Mouse (Mus musculus) left cerebral cortex, postnatal 36 days (tissue): ENCODE measurements around the gene Trpm2. TPM values are rescaled to one million over a fixed set of nuclear protein-coding genes. Genes with fewer than 3 reads are reported as not detected.
A peak's percentile ranks its signal among the peaks of the same experiment; 100 is the strongest.
"Not testable (repeated sequence)": the region's sequence is repeated elsewhere in the genome, so short reads cannot be mapped to it uniquely, and the experiment has no call there.

ENCODE experiments used
- DNase-seq, 2 experiments: peaks; one replicate each; pipeline ENCODE4 v3.0.0; 2021 to 2022; ENCODE audit warnings: low spot score in 2 of 2, mixed read lengths in 1 of 2
- intact Hi-C: fragments of 180-260 bp; cut with DNase I; formaldehyde crosslinking; loops from one replicate; pipeline ENCODE4 v1.15.1; 2025
- total RNA-seq, 2 experiments: library from RNA; stranded (reverse); gene quantifications; 2 replicates each; pipeline ENCODE4 v1.2.3; 2021

Trpm2 gene
- total RNA-seq, 2 experiments from 2014 or later, result 40.4 to 44.2 TPM

GRCm38 (mm10) chr10:77985775-77986174 is 15.4 kb upstream of the Trpm2 start:
- no peak for DNase-seq
- intact Hi-C loops, result no loop called here

GRCm38 (mm10) chr10:77984660-77985059 is 14.3 kb upstream of the Trpm2 start:
- intact Hi-C loops, result loop anchor here (5.0 kb wide), 1 partner anchor 43 kb away; no protein-coding TSS in a partner anchor
- peak; percentile 63 to 76 for DNase-seq

GRCm38 (mm10) chr10:77978351-77979350 is 8.3 kb upstream of the Trpm2 start, which contains the start of gene 1810043G02Rik:
1810043G02Rik (plus strand) TSS chr10:77978524.
- peak; percentile 99 for DNase-seq
- intact Hi-C loops, result loop anchor here (5.0 kb wide), 2 partner anchors 34 to 351 kb away; partner anchors contain the start of gene Pfkl

GRCm38 (mm10) chr10:77976458-77977150 is 6.2 kb upstream of the Trpm2 start:
- intact Hi-C loops, result loop anchor here (5.0 kb wide), 2 partner anchors 36 to 349 kb away; partner anchors contain the start of gene Pfkl
- no peak for DNase-seq

GRCm38 (mm10) chr10:77975653-77976052 is 5.3 kb upstream of the Trpm2 start:
- DNase-seq, result no peak

GRCm38 (mm10) chr10:77974811-77975210 is 4.4 kb upstream of the Trpm2 start:
- DNase-seq, result no peak
- intact Hi-C loops, result loop anchor here (5.0 kb wide), 2 partner anchors 37 to 348 kb away; partner anchors contain the start of gene Pfkl

More at GRCm38 (mm10) chr10:77975653-77976052, 5.3 kb upstream of the Trpm2 start:
- intact Hi-C loops, result loop anchor here (5.0 kb wide), 2 partner anchors 37 to 348 kb away; partner anchors contain the start of gene Pfkl

- no peak for DNase-seq
- intact Hi-C loops, result no loop called here
These were observed 4.0 kb upstream of the Trpm2 start for GRCm38 (mm10) chr10:77974323-77974722.

GRCm38 (mm10) chr10:77971709-77972553 is 1.6 kb upstream of the Trpm2 start:
- intact Hi-C loops, result no loop called here
- no peak for DNase-seq

GRCm38 (mm10) chr10:77971191-77971590 is 828 bp upstream of the Trpm2 start:
- no peak for DNase-seq
- intact Hi-C loops, result no loop called here

GRCm38 (mm10) chr10:77969973-77970325 is 414 bp downstream of the Trpm2 start:
- intact Hi-C loops, result no loop called here
- DNase-seq, result no peak

GRCm38 (mm10) chr10:77969274-77969972 is 940 bp downstream of the Trpm2 start:
- intact Hi-C loops, result no loop called here

GRCm38 (mm10) chr10:77963971-77964370 is 6.4 kb downstream of the Trpm2 start:
- no peak for DNase-seq
- intact Hi-C loops, result no loop called here

More at GRCm38 (mm10) chr10:77969274-77969972, 940 bp downstream of the Trpm2 start:
- DNase-seq, result peak; percentile 69 to 71

- DNase-seq, result no peak
These were observed 7.6 kb downstream of the Trpm2 start for GRCm38 (mm10) chr10:77962725-77963124.

GRCm38 (mm10) chr10:77950468-77950867 is 19.9 kb downstream of the Trpm2 start:
- intact Hi-C loops, DNase-seq: not testable (repeated sequence)

More at GRCm38 (mm10) chr10:77962725-77963124, 7.6 kb downstream of the Trpm2 start:
- intact Hi-C loops, result no loop called here

- DNase-seq, result no peak
- intact Hi-C loops, result no loop called here
These were observed 30.7 kb downstream of the Trpm2 start for GRCm38 (mm10) chr10:77939685-77940084.

- intact Hi-C loops, result no loop called here
- no peak for DNase-seq
These were observed 43.0 kb downstream of the Trpm2 start for GRCm38 (mm10) chr10:77927375-77927774.

- intact Hi-C loops, result no loop called here
- peak; percentile 30 to 35 for DNase-seq
These were observed 44.2 kb downstream of the Trpm2 start for GRCm38 (mm10) chr10:77926140-77926539.

- intact Hi-C loops, result no loop called here
- peak in 1 of 2 experiments; percentile 27 for DNase-seq
These were observed 47.7 kb downstream of the Trpm2 start for GRCm38 (mm10) chr10:77922681-77923080.
